Mouse (Mus musculus): Measurements from ENCODE around the gene Tspan32. TPM values are rescaled to one million over a fixed set of nuclear protein-coding genes. Genes with fewer than 3 reads are reported as not detected.

The Tspan32 gene
- total RNA-seq (2021): 1 to 10 TPM in 1 of 2 experiments, under 1 TPM in 1; 0.91 to 1.1 TPM
- long read RNA-seq, experiment 1, partial matches to known transcripts: 0 of 1 reads
- long read RNA-seq, experiment 1, other reads (novel, unspliced or antisense): 0 of 1 reads
- long read RNA-seq, experiment 2: 0 reads

- intact Hi-C loops (cut with DNase I): loop anchor here (5.0 kb wide), 4 partner anchors 67 to 467 kb away; partner anchors contain the start of gene Slc22a18
- DNase-seq: no peak
These were observed at the start of gene Tspan32 for GRCm38 (mm10) chr7:143004727-143005343. Gene Tspan32 (plus strand): TSS chr7:143005046.

- no peak for DNase-seq
- intact Hi-C loops (cut with DNase I): no loop called here
These were observed 48.8 kb upstream of the Tspan32 start for GRCm38 (mm10) chr7:142956018-142956417.

- no peak for DNase-seq
- intact Hi-C loops (cut with DNase I): no loop called here
These were observed 46.0 kb upstream of the Tspan32 start for GRCm38 (mm10) chr7:142958817-142959216.

GRCm38 (mm10) chr7:142959752-142960151, 45.1 kb upstream of the Tspan32 start:
- DNase-seq: no peak
- intact Hi-C loops (cut with DNase I): no loop called here

GRCm38 (mm10) chr7:142967414-142967883, 37.4 kb upstream of the Tspan32 start:
- intact Hi-C loops (cut with DNase I): no loop called here
- DNase-seq: peak; percentile 20 to 46

GRCm38 (mm10) chr7:142967884-142968808, 36.7 kb upstream of the Tspan32 start:
- peak; percentile 43 to 50 for DNase-seq
- intact Hi-C loops (cut with DNase I): no loop called here

- peak; percentile 11 to 19 for DNase-seq
- intact Hi-C loops (cut with DNase I): no loop called here
These were observed 35.9 kb upstream of the Tspan32 start, which contains the start of gene Ascl2 for GRCm38 (mm10) chr7:142968809-142969511. Gene Ascl2 (minus strand): TSS chr7:142969264.

GRCm38 (mm10) chr7:142981908-142982307, 22.9 kb upstream of the Tspan32 start:
- intact Hi-C loops (cut with DNase I): no loop called here

GRCm38 (mm10) chr7:142985146-142985545, 19.7 kb upstream of the Tspan32 start:
- intact Hi-C loops (cut with DNase I): no loop called here
- DNase-seq: no peak

More at GRCm38 (mm10) chr7:142981908-142982307, 22.9 kb upstream of the Tspan32 start:
- DNase-seq: no peak

GRCm38 (mm10) chr7:142987718-142988117, 17.1 kb upstream of the Tspan32 start:
- intact Hi-C loops (cut with DNase I): no loop called here
- DNase-seq: no peak

GRCm38 (mm10) chr7:142995004-142995403, 9.8 kb upstream of the Tspan32 start:
- intact Hi-C loops (cut with DNase I): loop anchor here (10.0 kb wide), 1 partner anchor 350 kb away; no protein-coding TSS in a partner anchor
- DNase-seq: no peak

- intact Hi-C loops (cut with DNase I): loop anchor here (10.0 kb wide), 1 partner anchor 349 kb away; no protein-coding TSS in a partner anchor
- no peak for DNase-seq
These were observed 9.1 kb upstream of the Tspan32 start for GRCm38 (mm10) chr7:142995630-142996338.

GRCm38 (mm10) chr7:142996998-142997397, 7.8 kb upstream of the Tspan32 start:
- no peak for DNase-seq
- intact Hi-C loops (cut with DNase I): loop anchor here (10.0 kb wide), 1 partner anchor 348 kb away; no protein-coding TSS in a partner anchor

GRCm38 (mm10) chr7:142997403-142998150, 7.3 kb upstream of the Tspan32 start:
- DNase-seq: no peak
- intact Hi-C loops (cut with DNase I): loop anchor here (10.0 kb wide), 1 partner anchor 347 kb away; no protein-coding TSS in a partner anchor

GRCm38 (mm10) chr7:143002679-143003078, 2.2 kb upstream of the Tspan32 start:
- intact Hi-C loops (cut with DNase I): no loop called here
- DNase-seq: peak in 1 of 2 experiments; percentile 52

GRCm38 (mm10) chr7:143005344-143006096, 674 bp downstream of the Tspan32 start:
- intact Hi-C loops (cut with DNase I): loop anchor here (5.0 kb wide), 4 partner anchors 67 to 467 kb away; partner anchors contain the start of gene Slc22a18
- DNase-seq: no peak

- DNase-seq: no peak
- intact Hi-C loops (cut with DNase I): loop anchor here (5.0 kb wide), 4 partner anchors 66 to 466 kb away; partner anchors contain the start of gene Slc22a18
These were observed 1.4 kb downstream of the Tspan32 start for GRCm38 (mm10) chr7:143006097-143006755.

All from heart, postnatal 14 days (tissue).